Mouse (Mus musculus) embryonic facial prominence, embryonic 15.5 days (tissue): ENCODE data around the gene Rftn1. TPM values are rescaled to one million over a fixed set of nuclear protein-coding genes. Genes with fewer than 3 reads are reported as not detected.

Experiments
- ATAC-seq: fragments of 200-750 bp; cut with Nextera tagmentation; 2 replicates; pipeline ENCODE4 v1.8.0; 2017; ENCODE audit warnings: low read depth, moderate TSS enrichment; ENCODE audit not compliant: insufficient number of reproducible peaks, low FRiP score, low TSS enrichment
- H3K27ac ChIP-seq: fragments of 300-500 bp; sonication (generic); replicated peaks from 2 replicates; pipeline ENCODE4 v1.5.1; 2015; ENCODE audit warnings: mild to moderate bottlenecking, inconsistent platforms
- H3K27me3 ChIP-seq: fragments of 300-500 bp; sonication (generic); 2 replicates; pipeline ENCODE4 v1.6.1; 2015; ENCODE audit warnings: inconsistent platforms
- H3K36me3 ChIP-seq: fragments of 300-500 bp; sonication (generic); 2 replicates; pipeline ENCODE4 v1.6.1; 2015; ENCODE audit warnings: mild to moderate bottlenecking, inconsistent platforms
- H3K4me1 ChIP-seq: fragments of 300-500 bp; sonication (generic); 2 replicates; pipeline ENCODE4 v1.6.1; 2015; ENCODE audit warnings: inconsistent platforms
- H3K4me2 ChIP-seq: fragments of 300-500 bp; sonication (generic); replicated peaks from 2 replicates; pipeline ENCODE4 v1.6.1; 2015; ENCODE audit warnings: mild to moderate bottlenecking, inconsistent platforms
- H3K4me3 ChIP-seq: fragments of 300-500 bp; sonication (generic); replicated peaks from 2 replicates; pipeline ENCODE4 v1.5.1; 2015; ENCODE audit warnings: mild to moderate bottlenecking, inconsistent platforms
- H3K9ac ChIP-seq: fragments of 300-500 bp; sonication (generic); 2 replicates; pipeline ENCODE4 v1.6.1; 2015; ENCODE audit warnings: inconsistent platforms
- H3K9me3 ChIP-seq: fragments of 300-500 bp; sonication (generic); replicated peaks from 2 replicates; pipeline ENCODE4 v1.6.1; 2016; ENCODE audit warnings: inconsistent platforms
- WGBS: fragments of 180-500 bp; shearing (Covaris S2); methylation state at CpG from one replicate; pipeline ENCODE4 v1.1.7; 2015; 5-methylcytosine and 5-hydroxymethylcytosine counted together
- polyA plus RNA-seq: library from polyadenylated mRNA; unstranded; fragments of >200 nt; fragmentation: Nextera tagmentation; extraction: Ambion mirVana; gene quantifications from 2 replicates; pipeline ENCODE4 v1.2.1, GENCODE M21; 2015

Gene Rftn1
- polyA plus RNA-seq, 1 experiment from 2014 or later: 21.4 TPM

DNA sequence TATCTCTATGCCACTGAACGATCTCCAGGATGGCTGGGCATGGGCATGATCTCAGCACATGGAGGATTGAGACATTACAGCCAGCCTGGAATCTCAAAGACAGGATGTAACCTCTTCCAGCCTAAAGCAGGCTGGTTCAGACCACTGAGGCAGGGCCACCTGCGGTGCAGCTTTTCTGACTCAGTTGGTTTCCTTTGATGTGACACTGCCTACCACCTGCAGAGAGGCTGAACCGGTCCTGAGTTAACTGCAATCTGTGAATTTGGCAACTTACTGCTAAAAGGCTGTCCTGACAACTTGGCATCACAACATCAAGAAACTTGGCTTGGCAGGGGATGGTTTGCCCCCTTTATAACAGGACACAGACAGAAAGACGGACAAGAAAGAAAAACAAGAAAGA, 103.6 kb downstream of the Rftn1 start:
- no peaks in the 10 kb centered on the region for H3K27me3 ChIP-seq
- H3K9ac ChIP-seq: no peak overlapping the region
- 0 out of 2 replicates have a peak, but pooled peaks cover 4% of the 10 kb centered on the region for H3K36me3 ChIP-seq
- 0 out of 2 replicates have a peak, but pooled peaks cover 3% of the 10 kb centered on the region for H3K4me1 ChIP-seq
- WGBS: 64% methylated on average over 4 of the region's 4 CpGs
- no peaks in the 10 kb centered on the region for H3K9me3 ChIP-seq
- no peak overlapping the region for H3K4me2 ChIP-seq
- H3K4me3 ChIP-seq: no peak overlapping the region
- ATAC-seq: no peak
- H3K27ac ChIP-seq: no peak overlapping the region

DNA sequence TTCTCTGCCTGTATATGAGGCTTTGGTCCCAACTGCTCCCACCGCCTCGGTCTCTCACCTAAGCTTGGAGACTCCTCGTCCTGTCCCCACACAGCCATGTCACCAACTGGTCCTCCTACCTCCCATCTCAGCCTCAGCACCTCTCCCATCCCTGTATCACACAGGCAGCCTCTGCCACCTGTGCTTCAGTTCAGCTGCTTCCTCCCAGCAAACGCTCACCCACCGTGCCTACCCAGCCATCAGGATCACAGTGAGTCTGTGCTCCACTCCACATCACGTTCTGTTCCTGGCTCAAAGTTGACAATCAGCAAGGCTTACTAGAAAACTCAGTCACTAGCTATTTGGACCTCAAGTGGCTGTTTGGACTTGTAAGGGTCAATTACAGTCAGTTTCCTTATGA, 105.8 kb downstream of the Rftn1 start:
- Histone ChIP-seq H3K4me2 (no peak overlapping the region), H3K9me3 (no peaks in the 10 kb centered on the region), H3K27me3 (no peaks in the 10 kb centered on the region), H3K4me3 (no peak overlapping the region), H3K36me3 (0 out of 2 replicates have a peak, but pooled peaks cover 4% of the 10 kb centered on the region), H3K9ac (no peak overlapping the region), H3K4me1 (no peaks in the 10 kb centered on the region), H3K27ac (no peak overlapping the region)
- 81% methylated on average over 6 of the region's 6 CpGs for WGBS
- ATAC-seq: no peak

DNA sequence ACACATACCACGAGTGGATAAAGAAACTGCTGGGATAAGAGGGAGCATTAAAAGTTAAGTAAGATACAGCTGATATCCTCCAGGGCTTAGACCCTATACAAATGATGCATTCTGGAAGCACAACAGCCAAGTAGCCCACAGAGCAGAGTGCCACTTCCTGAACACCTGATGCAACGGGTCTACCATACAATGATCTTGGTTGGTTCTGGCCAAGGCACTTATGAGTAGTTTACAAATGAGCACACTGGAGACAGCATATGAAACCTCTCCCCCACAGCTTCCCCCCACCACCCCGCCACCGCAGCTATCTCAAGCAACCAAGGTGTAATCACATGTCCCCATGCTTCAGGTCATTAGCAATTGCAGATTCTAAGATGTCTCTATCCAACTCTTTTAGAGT, 106.5 kb downstream of the Rftn1 start:
- ATAC-seq: no peak
- Histone ChIP-seq H3K27me3 (no peaks in the 10 kb centered on the region), H3K4me1 (no peaks in the 10 kb centered on the region), H3K9ac (no peak overlapping the region), H3K4me2 (no peak overlapping the region), H3K36me3 (0 out of 2 replicates have a peak, but pooled peaks cover 4% of the 10 kb centered on the region), H3K4me3 (no peak overlapping the region), H3K27ac (no peak overlapping the region), H3K9me3 (no peaks in the 10 kb centered on the region)
- 92% methylated on average over 4 of the region's 4 CpGs for WGBS

DNA sequence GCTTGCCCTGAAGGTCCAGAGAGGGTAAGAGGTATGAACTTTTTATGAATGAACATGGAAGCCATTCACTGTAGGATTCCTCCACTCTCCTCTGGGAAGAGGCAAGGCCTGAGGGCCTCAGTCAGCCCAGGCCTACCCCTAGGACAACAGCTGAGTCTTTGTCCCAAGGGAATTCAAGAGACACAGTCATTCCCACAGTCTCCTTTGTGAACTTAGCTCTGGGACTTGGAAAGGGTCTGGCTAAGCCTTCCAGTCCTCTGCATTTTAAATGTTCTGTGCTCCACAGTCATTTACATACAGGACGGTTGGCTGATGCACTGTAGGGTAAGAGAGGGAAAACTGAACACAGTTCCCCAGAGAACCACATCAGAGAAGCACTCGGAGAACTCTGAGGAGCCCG, 107.5 kb downstream of the Rftn1 start:
- no peak overlapping the region for H3K4me2 ChIP-seq
- H3K4me3 ChIP-seq: no peak overlapping the region
- no peak; the same call in 1 of the 2 replicates for ATAC-seq
- H3K9me3 ChIP-seq: no peaks in the 10 kb centered on the region
- no peaks in the 10 kb centered on the region for H3K4me1 ChIP-seq
- 45% methylated on average over 3 of the region's 3 CpGs for WGBS
- no peaks in the 10 kb centered on the region for H3K27me3 ChIP-seq
- H3K27ac ChIP-seq: no peak overlapping the region
- H3K36me3 ChIP-seq: 0 out of 2 replicates have a peak, but pooled peaks cover 4% of the 10 kb centered on the region
- H3K9ac ChIP-seq: no peak overlapping the region

DNA sequence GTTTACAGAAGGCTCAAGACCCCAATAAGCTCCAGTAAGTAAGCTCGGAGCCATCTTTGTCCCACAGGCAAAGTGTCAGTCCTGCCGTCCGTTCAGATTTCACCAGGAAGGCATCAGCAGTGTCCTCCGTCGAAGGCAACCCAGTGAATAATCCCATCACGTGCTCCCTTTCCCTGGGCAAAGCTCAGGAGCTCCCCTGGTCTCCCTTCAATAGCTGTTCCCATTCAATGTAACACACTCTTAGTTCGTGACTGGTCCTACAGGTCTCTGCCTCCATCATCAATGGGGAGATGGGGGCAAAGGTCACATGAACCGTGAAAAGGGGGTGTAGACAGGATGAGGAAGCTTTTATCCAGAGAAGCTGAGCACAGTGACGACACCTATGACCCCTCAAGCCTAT, 108.8 kb downstream of the Rftn1 start:
- WGBS: 60% methylated on average over 9 of the region's 9 CpGs
- no peak overlapping the region for H3K4me3 ChIP-seq
- H3K27me3 ChIP-seq: no peaks in the 10 kb centered on the region
- H3K9me3 ChIP-seq: no peaks in the 10 kb centered on the region
- 0 out of 2 replicates have a peak, but pooled peaks cover 4% of the 10 kb centered on the region for H3K36me3 ChIP-seq
- no peak overlapping the region for H3K4me2 ChIP-seq
- no peak overlapping the region for H3K27ac ChIP-seq
- no peak for ATAC-seq
- H3K9ac ChIP-seq: no peak overlapping the region
- no peaks in the 10 kb centered on the region for H3K4me1 ChIP-seq

DNA sequence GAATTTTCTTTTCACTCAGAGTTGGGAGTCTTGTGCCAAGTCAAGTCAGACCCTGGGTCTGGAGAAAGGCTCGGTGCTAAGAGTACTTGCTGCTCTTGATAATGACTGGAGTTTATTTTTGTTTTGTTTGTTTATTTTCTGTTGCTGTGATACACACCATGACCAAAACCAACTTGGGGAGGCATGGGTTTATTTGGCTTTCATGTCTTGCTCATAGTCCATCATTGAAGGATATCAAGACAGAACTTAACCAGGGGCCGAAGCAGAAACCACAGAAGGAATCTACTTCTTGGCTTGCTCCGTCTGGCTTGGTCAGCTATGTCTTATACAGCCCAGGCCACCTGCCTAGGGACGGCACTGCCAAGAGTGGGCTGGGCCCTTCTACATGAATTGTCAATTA, 109.5 kb downstream of the Rftn1 start:
- 69% methylated on average over 4 of the region's 4 CpGs for WGBS
- ATAC-seq: no peak
- no peak overlapping the region for H3K4me2 ChIP-seq

DNA sequence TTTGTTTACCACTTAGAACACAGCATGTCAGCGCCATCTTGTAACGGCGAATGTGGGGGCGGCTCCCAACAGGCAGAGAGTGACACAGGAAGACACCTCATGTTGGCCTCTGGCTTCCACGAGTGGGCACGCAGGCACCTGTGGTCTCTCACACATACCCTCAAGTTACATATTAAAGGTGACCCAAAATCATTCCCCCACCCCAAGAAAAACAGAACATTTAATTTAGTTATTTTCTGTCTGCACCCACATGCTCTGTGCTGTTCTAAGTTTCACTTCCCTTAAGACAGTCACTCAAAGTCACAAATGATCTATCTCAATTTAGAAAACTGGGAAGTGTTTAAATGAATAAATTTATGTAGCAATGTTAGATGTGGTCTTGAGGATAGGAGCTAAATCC, 111.7 kb downstream of the Rftn1 start:
- 98% methylated on average over 6 of the region's 6 CpGs for WGBS
- no peaks in the 10 kb centered on the region for H3K4me1 ChIP-seq
- no peak overlapping the region for H3K4me3 ChIP-seq
- no peak overlapping the region for H3K27ac ChIP-seq
- H3K4me2 ChIP-seq: no peak overlapping the region
- H3K9me3 ChIP-seq: no peaks in the 10 kb centered on the region
- H3K36me3 ChIP-seq: no peaks in the 10 kb centered on the region
- H3K9ac ChIP-seq: no peak overlapping the region
- no peak for ATAC-seq
- H3K27me3 ChIP-seq: no peaks in the 10 kb centered on the region

More for the DNA sequence above, 109.5 kb downstream of the Rftn1 start:
- Histone ChIP-seq H3K9me3 (no peaks in the 10 kb centered on the region), H3K27me3 (no peaks in the 10 kb centered on the region), H3K36me3 (0 out of 2 replicates have a peak, but pooled peaks cover under 1% of the 10 kb centered on the region), H3K27ac (no peak overlapping the region), H3K9ac (no peak overlapping the region), H3K4me3 (no peak overlapping the region), H3K4me1 (no peaks in the 10 kb centered on the region)

DNA sequence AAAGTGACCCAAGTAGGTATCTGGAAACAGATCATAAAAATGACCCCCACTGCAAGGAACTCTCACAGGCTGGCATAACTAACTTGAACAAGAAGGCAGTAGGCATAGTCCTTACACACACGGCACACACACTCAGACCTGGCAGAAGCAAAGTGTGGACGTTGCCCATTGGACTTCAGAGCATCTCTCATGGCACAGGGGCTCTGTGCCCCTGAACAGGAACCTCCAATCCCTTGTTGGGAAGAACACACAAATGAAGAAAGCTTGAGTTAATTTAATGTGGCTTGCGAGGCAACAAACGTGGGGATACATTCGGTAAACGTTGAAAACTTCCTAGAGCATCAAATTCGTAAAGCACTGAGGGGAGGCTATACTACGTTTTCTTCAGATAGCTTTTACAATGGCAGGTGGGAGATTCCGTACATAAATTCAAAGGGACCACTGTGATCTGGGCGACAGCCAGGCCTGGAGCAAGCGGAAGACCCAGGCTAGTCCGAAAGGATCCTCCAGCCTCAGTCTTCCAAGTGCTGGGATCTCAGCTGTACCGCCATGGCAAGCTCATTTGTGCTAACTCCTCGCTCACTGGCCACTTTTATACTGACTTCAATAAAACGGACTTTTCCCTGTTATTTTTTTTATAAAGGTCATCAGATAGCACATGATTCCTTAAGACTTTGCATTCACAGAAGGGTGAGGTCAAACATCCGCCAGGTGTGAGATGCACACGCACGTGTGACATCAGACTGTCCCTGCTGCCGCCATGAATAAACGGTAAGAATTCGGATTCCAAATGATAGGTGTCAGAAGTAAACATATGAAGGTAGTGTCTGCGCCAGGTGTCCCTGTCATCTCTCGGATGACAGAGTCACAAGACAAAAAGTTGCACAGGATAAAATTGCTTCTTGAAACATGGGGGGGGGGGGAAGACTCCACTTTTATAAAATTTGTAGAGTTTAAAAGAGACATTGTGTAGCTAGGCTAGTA, 117.2 kb downstream of the Rftn1 start:
- Histone ChIP-seq H3K27ac (no peak overlapping the region), H3K9me3 (no peaks in the 10 kb centered on the region), H3K27me3 (no peaks in the 10 kb centered on the region), H3K4me1 (peaks cover 6% of the 10 kb centered on the region), H3K36me3 (no peaks in the 10 kb centered on the region), H3K4me2 (no peak overlapping the region), H3K9ac (no peak overlapping the region), H3K4me3 (no peak overlapping the region)
- WGBS: 90% methylated on average over 23 of the region's 23 CpGs
- no peak for ATAC-seq

DNA sequence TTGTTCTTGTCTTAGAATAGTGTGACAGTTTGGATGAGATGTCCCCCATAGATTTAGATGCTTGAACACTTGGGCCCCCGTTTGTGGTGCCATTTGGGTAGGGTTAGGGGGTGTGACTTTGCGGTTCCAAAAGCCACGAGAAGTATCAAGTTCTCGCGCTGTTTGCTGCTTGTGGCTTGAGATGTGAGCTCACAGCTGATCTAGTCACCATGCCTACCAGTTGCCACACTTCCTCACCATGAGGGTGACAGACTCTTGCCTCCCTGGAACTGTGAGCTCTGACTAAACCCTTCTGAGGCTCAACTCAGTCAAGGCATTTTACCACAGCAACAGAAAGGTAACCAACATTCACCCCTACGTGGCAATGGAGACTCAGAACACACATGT, 118.9 kb downstream of the Rftn1 start:
- Histone ChIP-seq H3K4me2 (no peak overlapping the region), H3K9ac (no peak overlapping the region), H3K36me3 (no peaks in the 10 kb centered on the region), H3K27ac (no peak overlapping the region), H3K9me3 (no peaks in the 10 kb centered on the region), H3K4me1 (peaks cover 6% of the 10 kb centered on the region), H3K27me3 (no peaks in the 10 kb centered on the region), H3K4me3 (no peak overlapping the region)
- no peak for ATAC-seq
- 67% methylated on average over 6 of the region's 6 CpGs for WGBS

DNA sequence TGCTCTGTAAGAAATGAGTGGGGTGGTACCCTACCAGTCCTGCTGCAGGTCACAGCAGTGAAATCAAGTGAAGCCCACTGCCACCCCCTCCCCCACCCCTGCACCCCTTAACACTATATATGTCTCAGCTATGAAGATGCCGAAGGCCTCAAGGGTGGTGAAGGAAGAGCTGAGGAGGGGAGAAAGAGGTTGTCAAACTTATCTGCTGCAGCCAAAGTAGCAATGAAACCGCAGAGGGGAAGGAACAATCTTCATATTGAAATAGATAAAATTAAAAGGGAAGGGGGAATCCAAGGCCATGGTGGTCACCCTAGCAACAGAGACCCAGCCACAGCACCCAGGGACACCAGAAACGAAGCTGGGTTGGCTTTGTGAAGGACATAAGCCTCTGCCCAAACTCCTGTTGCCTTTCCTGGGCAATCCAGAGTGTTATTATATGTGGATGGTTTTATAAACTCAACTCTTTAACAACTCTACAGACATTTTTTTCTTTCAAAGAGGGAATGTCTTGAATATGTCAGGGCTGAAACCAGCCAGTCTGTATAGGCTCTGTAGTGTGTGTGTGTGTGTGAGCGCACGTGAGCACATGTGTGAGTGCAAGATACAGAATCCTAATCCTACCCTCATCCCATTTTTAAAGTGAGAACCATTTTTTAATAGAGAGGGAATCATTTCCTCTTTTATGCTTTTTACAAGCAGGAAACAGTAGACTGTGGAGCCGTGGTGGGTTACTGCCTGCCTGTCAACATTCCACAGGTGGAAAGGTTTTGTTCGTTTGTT, 119.5 kb downstream of the Rftn1 start:
- H3K4me2 ChIP-seq: no peak overlapping the region
- 78% methylated on average over 7 of the region's 7 CpGs for WGBS
- H3K36me3 ChIP-seq: no peaks in the 10 kb centered on the region

DNA sequence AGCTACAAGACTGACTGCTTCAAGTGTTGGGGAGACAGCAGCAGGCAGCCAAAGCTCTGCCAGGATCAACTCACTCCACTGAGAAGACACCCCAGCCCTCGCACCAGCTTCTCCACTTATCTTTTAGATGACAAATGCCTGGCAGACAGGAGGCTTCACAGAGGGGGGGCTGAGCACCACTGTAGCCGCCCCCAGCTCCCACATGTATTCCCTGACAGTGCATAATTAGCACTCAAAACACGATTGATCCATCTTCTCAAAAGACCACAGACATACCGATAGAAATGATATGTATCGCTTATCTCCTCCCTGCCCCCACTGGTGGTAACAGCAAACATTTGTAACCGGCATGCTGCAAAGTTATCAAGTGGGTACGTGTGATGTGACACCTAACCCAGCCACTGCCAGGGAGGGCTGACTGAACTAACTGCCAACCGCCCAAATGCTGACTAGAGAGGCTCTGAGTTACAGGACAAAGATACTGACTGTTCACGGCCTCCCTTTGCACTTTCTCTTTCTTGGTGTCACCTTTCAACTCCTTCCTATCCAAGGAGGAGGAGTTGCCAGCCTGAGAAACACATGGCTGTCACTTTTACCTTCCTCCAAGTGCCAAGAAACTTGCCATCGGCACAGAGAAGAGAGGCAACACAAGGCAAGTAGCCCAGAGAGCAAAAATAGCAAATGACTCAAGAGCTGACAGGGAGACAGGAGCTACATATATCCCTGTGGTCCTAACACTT, 120.4 kb downstream of the Rftn1 start:
- Histone ChIP-seq H3K9me3 (no peaks in the 10 kb centered on the region), H3K9ac (no peak overlapping the region), H3K4me3 (no peak overlapping the region), H3K4me2 (no peak overlapping the region), H3K27me3 (no peaks in the 10 kb centered on the region), H3K36me3 (no peaks in the 10 kb centered on the region), H3K27ac (no peak overlapping the region), H3K4me1 (peaks cover 6% of the 10 kb centered on the region)
- no peak for ATAC-seq
- 42% methylated on average over 10 of the region's 10 CpGs for WGBS

More for the DNA sequence above, 119.5 kb downstream of the Rftn1 start:
- Histone ChIP-seq H3K27ac (no peak overlapping the region), H3K9me3 (no peaks in the 10 kb centered on the region), H3K27me3 (no peaks in the 10 kb centered on the region), H3K4me3 (no peak overlapping the region), H3K4me1 (peaks cover 6% of the 10 kb centered on the region), H3K9ac (no peak overlapping the region)
- ATAC-seq: no peak
